Mouse (Mus musculus) thymus, adult 2 months (tissue): ENCODE measurements around the gene Mmp20. TPM values are rescaled to one million over a fixed set of nuclear protein-coding genes. Genes with fewer than 3 reads are reported as not detected.

Source experiments
- DNase-seq: peaks from one replicate; pipeline ENCODE4 v3.0.0; 2021
- H3K27ac ChIP-seq: fragments of 200-500 bp; 2 replicates; pipeline ENCODE4 v1.5.1; 2012; ENCODE audit warnings: low read length, control low read depth; ENCODE audit not compliant: control insufficient read depth, insufficient read depth
- H3K27me3 ChIP-seq: fragments of 200-500 bp; 2 replicates; pipeline ENCODE4 v1.6.1; 2012; ENCODE audit warnings: mild to moderate bottlenecking, low read length, moderate library complexity, mixed read lengths; ENCODE audit not compliant: control insufficient read depth, insufficient read depth
- H3K36me3 ChIP-seq: fragments of 200-500 bp; 2 replicates; pipeline ENCODE4 v1.6.1; 2012; ENCODE audit warnings: mild to moderate bottlenecking, low read length, moderate library complexity; ENCODE audit not compliant: control insufficient read depth, insufficient read depth
- H3K4me1 ChIP-seq: fragments of 200-500 bp; replicated peaks from 2 replicates; pipeline ENCODE4 v1.6.1; 2012; ENCODE audit warnings: low read length; ENCODE audit not compliant: control insufficient read depth, insufficient read depth
- H3K4me3 ChIP-seq: fragments of 200-500 bp; 2 replicates; pipeline ENCODE4 v1.5.1; 2012; ENCODE audit warnings: mild to moderate bottlenecking, low read length, control low read depth, moderate library complexity; ENCODE audit not compliant: control insufficient read depth, insufficient read depth
- CTCF ChIP-seq: fragments of 200-500 bp; IDR thresholded peaks from 2 replicates; pipeline ENCODE4 v1.5.1; 2012; ENCODE audit warnings: mild to moderate bottlenecking, control low read depth, low read length, moderate library complexity, borderline replicate concordance; ENCODE audit not compliant: control insufficient read depth, poor library complexity, insufficient read depth; ENCODE audit errors: extremely low read depth
- POLR2A ChIP-seq: fragments of 200-500 bp; IDR thresholded peaks from 2 replicates; pipeline ENCODE4 v1.6.1; 2012; ENCODE audit warnings: mild to moderate bottlenecking, low read length, control low read depth, moderate library complexity; ENCODE audit not compliant: control insufficient read depth, poor library complexity, insufficient read depth; ENCODE audit errors: extremely low read depth
- WGBS: fragments of 180-500 bp; shearing (Covaris S2); methylation state at CpG from one replicate; pipeline ENCODE4 v1.1.7; 2018; 5-methylcytosine and 5-hydroxymethylcytosine counted together
- polyA plus RNA-seq: library from polyadenylated mRNA; depleted of rRNA; stranded (reverse); fragments of >200 nt; gene quantifications from 2 replicates; pipeline ENCODE4 v1.2.3, GENCODE M21; 2012

Gene Mmp20
- polyA plus RNA-seq, 1 experiment, result 0.04 TPM

DNA sequence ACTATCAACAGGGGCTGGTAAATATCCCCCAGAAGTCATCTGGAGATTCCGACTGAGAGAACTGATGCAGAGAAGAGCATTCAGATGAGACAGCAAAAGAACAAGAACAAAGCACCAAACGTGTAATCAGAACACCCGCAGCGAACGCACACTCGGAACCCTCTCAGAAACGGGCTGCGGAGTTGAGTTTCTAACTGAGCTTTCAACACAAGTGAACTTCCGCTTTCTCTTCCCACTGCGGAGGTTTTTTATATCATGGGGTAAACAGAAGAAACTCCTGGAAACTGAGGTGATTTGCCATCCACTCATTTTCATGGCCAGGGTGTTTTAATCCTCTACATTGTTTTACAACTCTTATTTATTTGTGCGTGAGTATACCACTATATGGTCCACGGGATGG, 22.4 kb upstream of the Mmp20 start:
- no peaks in the 10 kb centered on the region for H3K4me1 ChIP-seq
- H3K36me3 ChIP-seq, result no peaks in the 10 kb centered on the region
- H3K27me3 ChIP-seq, result no peaks in the 10 kb centered on the region
- no peak overlapping the region for H3K27ac ChIP-seq
- H3K4me3 ChIP-seq, result no peak overlapping the region
- 83% methylated on average over 12 of the region's 12 CpGs for WGBS
- TF ChIP-seq CTCF, result no peak
- TF ChIP-seq POLR2A, result no peak
- no peak for DNase-seq

GRCm38 (mm10) chr9:7622582-7622981, 5.4 kb upstream of the Mmp20 start:
- WGBS, result 69% methylated on average over 3 of the region's 3 CpGs
- Histone ChIP-seq H3K4me1 (no peaks in the 10 kb centered on the region), H3K36me3 (no peaks in the 10 kb centered on the region), H3K27me3 (no peaks in the 10 kb centered on the region), H3K27ac (no peak overlapping the region), H3K4me3 (no peak overlapping the region)
- no peak for TF ChIP-seq POLR2A
- TF ChIP-seq CTCF, result no peak
- DNase-seq, result no peak

DNA sequence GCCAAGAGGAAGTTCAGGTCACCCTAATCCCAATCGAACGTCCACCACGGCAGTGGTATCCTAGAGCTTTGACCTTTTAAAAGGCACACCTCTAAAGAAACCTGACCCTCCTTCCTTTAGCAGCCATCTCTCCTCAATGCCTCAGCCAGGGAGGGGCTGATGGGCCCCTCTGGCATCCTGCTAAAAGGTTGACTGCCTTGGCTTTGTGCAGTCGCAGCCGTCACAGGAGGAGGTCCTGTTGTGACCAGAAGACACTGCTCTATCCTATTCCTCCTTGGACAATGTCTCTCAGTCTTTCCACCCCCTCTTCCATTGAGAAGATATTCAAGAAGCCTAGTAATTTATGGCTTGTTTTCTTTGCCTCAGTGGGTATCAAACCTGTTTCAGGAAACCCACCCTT, 5.9 kb downstream of the Mmp20 start:
- H3K27ac ChIP-seq, result no peak overlapping the region

DNA sequence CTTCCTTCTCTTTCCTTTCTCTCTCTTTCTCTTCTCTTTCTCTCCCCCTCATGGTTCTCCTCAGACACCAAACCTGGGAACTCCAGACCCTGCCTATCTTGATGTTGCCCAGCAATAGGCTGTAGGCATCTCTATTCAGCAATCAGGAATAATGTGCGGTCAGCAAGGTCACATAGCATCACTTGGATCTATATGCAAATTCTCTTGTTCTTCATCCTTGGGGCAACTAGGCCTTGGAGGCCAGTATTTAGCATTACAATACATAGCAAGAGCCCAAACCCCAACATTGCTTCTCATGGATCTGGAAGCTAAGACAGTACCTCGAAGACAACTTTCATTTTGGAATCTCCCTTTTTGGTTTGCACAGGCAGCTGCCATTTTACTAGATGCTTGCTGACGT, 19.9 kb downstream of the Mmp20 start:
- TF ChIP-seq CTCF (no peak), POLR2A (no peak)
- 96% methylated on average over 3 of the region's 3 CpGs for WGBS
- no peaks in the 10 kb centered on the region for H3K27me3 ChIP-seq
- no peak overlapping the region for H3K27ac ChIP-seq
- no peaks in the 10 kb centered on the region for H3K4me1 ChIP-seq
- H3K36me3 ChIP-seq, result no peaks in the 10 kb centered on the region
- DNase-seq, result no peak
- H3K4me3 ChIP-seq, result no peak overlapping the region

More for the DNA sequence above, 5.9 kb downstream of the Mmp20 start:
- no peak for TF ChIP-seq POLR2A
- no peak for TF ChIP-seq CTCF
- Histone ChIP-seq H3K4me1 (no peaks in the 10 kb centered on the region), H3K27me3 (no peaks in the 10 kb centered on the region), H3K4me3 (no peak overlapping the region), H3K36me3 (no peaks in the 10 kb centered on the region)
- 71% methylated on average over 5 of the region's 5 CpGs for WGBS
- no peak for DNase-seq

- Histone ChIP-seq H3K27me3 (no peaks in the 10 kb centered on the region), H3K36me3 (no peaks in the 10 kb centered on the region), H3K4me1 (no peaks in the 10 kb centered on the region), H3K27ac (no peak overlapping the region), H3K4me3 (no peak overlapping the region)
- 58% methylated on average over 5 of the region's 5 CpGs for WGBS
- DNase-seq, result no peak
- no peak for TF ChIP-seq CTCF
- TF ChIP-seq POLR2A, result no peak
Measured at GRCm38 (mm10) chr9:7650397-7651180, 22.6 kb downstream of the Mmp20 start.

DNA sequence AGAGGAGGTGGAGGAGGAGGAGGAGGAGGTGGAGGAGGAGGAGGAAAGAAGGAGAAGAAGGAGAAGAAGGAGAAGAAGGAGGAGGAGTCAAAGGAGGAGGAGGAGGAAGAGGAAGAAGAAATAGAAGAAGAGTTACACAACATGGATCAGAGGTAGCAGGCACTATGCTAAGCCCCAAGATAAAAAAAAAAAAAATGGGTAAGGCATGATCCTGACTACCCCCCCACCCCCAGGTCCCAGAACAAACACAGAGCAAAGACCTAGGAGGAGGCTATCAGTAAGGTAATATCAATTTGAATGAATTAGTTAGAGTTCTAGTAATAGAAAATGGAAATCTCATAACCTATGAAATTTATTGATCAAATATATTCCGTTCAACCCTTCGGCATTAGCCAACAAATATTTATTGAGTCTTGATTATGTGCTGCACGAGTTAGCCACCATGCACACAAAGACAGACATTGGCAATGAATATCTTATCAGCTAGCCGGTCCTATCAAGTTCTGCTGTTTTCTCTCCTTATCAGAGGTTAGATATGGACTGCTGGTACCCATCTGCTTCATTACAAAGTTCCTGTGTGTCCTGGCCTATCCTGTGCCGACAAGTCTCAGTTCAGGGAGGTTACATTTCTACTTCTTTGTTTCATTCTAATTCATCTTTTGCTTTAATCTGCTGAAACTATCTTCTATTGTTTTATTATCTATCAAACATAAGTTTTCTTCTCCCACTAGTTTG, 24.5 kb downstream of the Mmp20 start:
- no peaks in the 10 kb centered on the region for H3K27me3 ChIP-seq
- H3K4me1 ChIP-seq, result no peaks in the 10 kb centered on the region
- TF ChIP-seq POLR2A (no peak), CTCF (no peak)
- no peaks in the 10 kb centered on the region for H3K36me3 ChIP-seq
- H3K4me3 ChIP-seq, result no peak overlapping the region
- H3K27ac ChIP-seq, result no peak overlapping the region
- no peak for DNase-seq
- 90% methylated on average over 5 of the region's 5 CpGs for WGBS
